Mouse (Mus musculus): ENCODE results near the gene Enah. TPM values are rescaled to one million over a fixed set of nuclear protein-coding genes. Genes with fewer than 3 reads are reported as not detected.

The Enah gene
- total RNA-seq, 2 experiments from 2014 or later = 145 to 154 TPM

DNA sequence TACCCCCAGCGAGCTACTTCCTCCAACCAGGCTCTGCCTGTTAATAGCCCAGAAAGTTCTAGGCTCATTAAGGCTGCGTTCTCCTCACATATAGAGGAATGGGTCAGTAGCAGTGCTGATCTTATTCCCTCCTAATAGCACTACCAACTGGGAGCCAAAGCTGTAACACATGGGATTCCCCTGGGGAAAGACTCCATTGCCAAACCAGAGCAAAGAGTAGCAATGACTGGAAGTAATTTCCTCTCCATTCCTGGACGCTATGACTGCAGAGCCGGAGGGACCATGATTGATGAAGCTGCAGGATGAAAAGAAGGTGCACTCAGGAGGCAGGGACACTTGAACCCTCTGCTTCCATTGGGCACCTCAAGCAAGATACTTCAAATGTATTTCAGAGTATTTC is 169.3 kb downstream of the Enah start:
- DNase-seq (ENCODE audit: low spot score in 2 of 2) = no peak

DNA sequence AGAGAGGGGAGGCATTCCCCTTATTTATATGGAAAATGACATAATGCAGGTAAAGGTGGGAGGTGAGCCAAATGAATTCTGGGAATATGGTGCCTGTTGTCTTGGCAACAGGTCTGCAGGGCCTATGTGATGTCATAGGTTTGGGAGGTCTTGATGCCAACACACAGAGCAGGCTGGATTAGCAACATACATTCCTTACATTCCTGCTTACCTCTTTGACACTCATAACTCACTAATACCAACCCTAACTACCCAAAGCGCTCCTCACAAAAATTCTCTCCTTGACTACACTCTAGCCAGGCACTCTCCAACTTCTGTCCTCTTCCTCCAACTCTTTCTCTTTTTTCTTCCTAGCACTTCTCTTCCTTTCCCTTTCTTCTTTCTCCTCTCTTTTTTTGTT is 171.6 kb downstream of the Enah start:
- DNase-seq (ENCODE audit: low spot score in 2 of 2) = no peak

DNA sequence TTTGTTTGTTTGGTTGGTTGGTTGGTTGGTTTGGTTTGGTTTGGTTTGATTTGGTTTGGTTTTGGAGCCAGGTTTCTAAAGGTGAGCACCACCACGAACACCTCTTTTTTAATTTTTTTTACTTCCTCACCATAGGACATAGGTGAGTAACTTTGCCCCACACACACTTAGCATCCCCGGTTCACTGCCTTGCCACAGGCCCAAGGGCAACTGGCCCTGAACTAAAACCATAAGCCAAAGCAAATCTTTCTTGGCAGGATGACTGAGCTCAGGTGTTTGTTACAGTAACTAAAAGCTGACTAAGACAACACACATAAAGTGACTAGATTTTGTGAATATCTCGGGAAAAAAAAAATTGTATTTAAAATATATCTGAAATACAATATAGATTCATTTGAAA is 172.4 kb downstream of the Enah start:
- DNase-seq (ENCODE audit: low spot score in 2 of 2) = no peak

Other genes with a start within 250 kb of the Enah start
- 10 to 100 TPM; 13.0 to 15.6 TPM for gene Lbr, start 176.9 kb downstream of the Enah start, total RNA-seq (2021)
- 10 to 100 TPM; 64.7 to 68.9 TPM for gene Srp9, start 104.7 kb upstream of the Enah start, total RNA-seq (2021)
- not detected for gene Vmn1r1, start 144.5 kb upstream of the Enah start, total RNA-seq (2021)